Mouse (Mus musculus) olfactory bulb, adult 2 months (tissue): ENCODE measurements at regions not wholly inside any gene's neighbourhood (a gene's known extent, or its start where the extent isn't known, plus 50 kb on each side); places are given as distances from the start of the nearest gene placed in this dataset.

Experiments
- H3K27ac ChIP-seq: fragments of 200-500 bp; 2 replicates; pipeline ENCODE4 v1.5.1; 2012; ENCODE audit warnings: low read depth, low read length; ENCODE audit not compliant: insufficient read depth
- H3K4me1 ChIP-seq: fragments of 200-500 bp; 2 replicates; pipeline ENCODE4 v1.6.1; 2012; ENCODE audit warnings: low read length; ENCODE audit not compliant: control insufficient read depth, insufficient read depth
- H3K4me3 ChIP-seq: fragments of 200-500 bp; 2 replicates; pipeline ENCODE4 v1.5.1; 2012; ENCODE audit warnings: mild to moderate bottlenecking, low read depth, low read length, moderate library complexity; ENCODE audit not compliant: insufficient read depth
- CTCF ChIP-seq: fragments of 200-500 bp; IDR thresholded peaks from 2 replicates; pipeline ENCODE4 v1.5.1; 2012; ENCODE audit warnings: low read depth, mild to moderate bottlenecking, low read length, moderate library complexity; ENCODE audit not compliant: insufficient read depth
- POLR2A ChIP-seq: fragments of 200-500 bp; IDR thresholded peaks from 2 replicates; pipeline ENCODE4 v1.6.1; 2012; ENCODE audit warnings: mild to moderate bottlenecking, low read depth, low read length, moderate library complexity; ENCODE audit not compliant: insufficient read depth
- WGBS: fragments of 180-500 bp; shearing (Covaris S2); methylation state at CpG from one replicate; pipeline ENCODE4 v1.1.7; 2018; 5-methylcytosine and 5-hydroxymethylcytosine counted together

DNA sequence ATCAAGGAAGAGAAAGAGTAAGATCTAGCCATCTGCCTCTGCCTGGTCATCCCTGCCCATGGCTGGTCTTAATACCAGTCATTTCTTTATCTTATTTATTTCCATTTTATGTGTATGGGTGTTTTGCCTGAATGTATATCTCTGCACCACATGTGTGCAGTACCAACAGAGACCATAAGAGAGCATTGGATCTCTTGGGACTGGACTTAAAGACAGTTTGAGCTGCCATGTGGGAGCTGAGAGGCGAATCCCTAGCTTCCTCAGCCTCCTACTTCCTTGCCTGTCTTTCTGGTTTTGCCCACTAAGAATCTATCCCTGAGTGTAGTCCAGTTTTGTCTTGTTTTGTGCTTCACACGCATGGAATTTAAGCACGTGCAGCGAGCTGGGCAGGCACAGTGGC, 169.5 kb downstream of the Rab11fip4 start:
- Histone ChIP-seq H3K27ac (no peak overlapping the region), H3K4me1 (no peaks in the 10 kb centered on the region), H3K4me3 (no peak overlapping the region)
- 83% methylated on average over 4 of the region's 4 CpGs for WGBS
- TF ChIP-seq CTCF: no peak
- TF ChIP-seq POLR2A: no peak

DNA sequence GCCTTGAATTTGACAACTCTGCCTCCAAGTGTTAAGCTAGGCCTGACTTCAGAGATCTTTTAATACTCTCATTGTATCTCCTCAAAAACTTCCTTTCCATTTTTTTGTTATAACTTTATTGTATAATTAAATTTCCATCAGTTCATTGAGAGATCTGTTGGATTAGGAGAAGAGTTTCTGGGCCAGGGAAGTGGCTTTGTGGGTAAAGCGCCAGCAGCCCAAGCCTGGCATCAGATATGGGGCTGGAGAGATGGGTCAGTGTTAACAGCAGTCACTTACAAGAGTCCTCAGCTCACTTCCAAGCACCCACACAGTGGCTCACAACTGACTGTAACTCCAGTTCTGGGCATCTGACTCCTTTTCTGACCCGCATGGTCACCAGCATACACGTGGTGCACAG, 167.3 kb downstream of the Rab11fip4 start:
- H3K4me1 ChIP-seq: no peaks in the 10 kb centered on the region

DNA sequence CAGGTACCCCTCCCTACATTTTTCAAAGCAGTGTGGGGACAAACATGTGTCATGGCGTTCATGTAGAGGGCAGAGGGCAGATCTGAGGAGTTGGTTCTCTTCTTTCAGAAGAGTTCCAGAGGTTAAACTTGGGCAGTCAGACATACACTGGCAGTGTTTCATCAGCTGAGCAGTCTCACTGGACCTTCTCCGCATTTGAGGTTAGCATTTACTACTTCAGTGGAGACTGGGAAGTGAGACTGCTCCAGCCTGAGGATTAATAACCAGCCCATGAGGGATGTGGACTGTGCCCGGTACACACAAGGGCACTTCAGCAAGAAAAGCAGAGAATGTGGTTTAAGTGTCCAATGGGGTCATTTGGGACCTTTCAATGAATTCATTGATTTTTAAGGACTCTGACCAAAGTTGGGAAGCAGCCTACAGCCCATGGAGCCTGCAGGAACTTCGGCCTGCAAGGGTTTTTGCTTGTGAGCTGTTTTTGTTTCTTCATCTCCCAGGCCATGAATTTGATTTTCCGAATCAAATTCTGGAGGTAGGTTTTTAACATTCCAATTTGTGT, 166.6 kb downstream of the Rab11fip4 start:
- WGBS: 85% methylated on average over 5 of the region's 5 CpGs
- Histone ChIP-seq H3K4me3 (no peak overlapping the region), H3K27ac (no peak overlapping the region), H3K4me1 (no peaks in the 10 kb centered on the region)
- no peak for TF ChIP-seq POLR2A
- TF ChIP-seq CTCF: no peak

More for the DNA sequence above, 167.3 kb downstream of the Rab11fip4 start:
- no peak overlapping the region for H3K4me3 ChIP-seq
- no peak for TF ChIP-seq CTCF
- no peak for TF ChIP-seq POLR2A
- 95% methylated on average over 3 of the region's 3 CpGs for WGBS
- H3K27ac ChIP-seq: no peak overlapping the region

DNA sequence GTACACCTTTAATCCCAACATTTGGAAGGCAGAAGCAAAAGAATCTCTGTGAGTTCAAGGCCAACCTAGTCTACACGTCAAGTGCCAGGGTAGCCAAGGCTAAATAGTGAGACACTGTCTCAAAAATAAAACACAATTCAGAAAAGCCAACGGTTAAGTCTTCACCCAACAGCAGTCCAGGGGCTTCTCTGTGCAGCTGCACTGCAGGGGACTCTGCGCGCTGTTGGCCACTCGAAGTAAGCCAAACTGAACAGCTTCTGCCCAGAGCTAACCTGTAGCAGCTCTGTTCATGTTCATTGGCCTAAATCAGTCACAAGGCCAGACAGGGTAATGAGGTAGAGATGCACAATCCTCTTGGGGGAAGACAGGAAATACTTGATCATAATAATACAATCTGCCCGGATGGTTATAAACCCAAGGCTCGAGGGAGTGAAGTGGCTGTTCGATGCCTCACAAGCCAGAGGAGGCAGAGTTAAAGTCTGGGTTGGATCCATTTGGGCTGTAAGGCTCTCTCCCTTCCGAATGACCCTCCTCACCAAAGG, 165.4 kb downstream of the Rab11fip4 start:
- H3K4me3 ChIP-seq: no peak overlapping the region
- WGBS: 92% methylated on average over 9 of the region's 9 CpGs
- no peak overlapping the region for H3K27ac ChIP-seq
- no peak for TF ChIP-seq CTCF
- no peak for TF ChIP-seq POLR2A
- H3K4me1 ChIP-seq: no peaks in the 10 kb centered on the region

DNA sequence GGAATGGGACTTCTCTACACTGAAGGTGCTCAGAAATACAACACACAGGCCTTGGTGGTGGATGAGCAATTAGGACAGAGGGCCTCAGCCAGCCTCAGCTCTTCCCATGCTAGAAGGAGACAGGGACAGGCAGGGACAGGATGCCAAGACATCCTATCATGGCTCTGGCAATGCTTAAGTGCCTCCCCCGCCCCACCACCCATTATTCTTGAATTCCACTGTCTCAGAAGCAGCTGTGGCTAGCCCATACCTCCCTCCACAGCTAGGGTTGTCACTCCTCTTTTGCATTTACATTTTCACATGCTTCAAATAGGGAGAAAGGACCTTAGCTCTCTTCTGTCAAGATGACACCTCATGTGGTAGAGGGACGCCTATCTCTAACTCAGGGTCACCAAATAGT, 162.5 kb downstream of the Rab11fip4 start:
- 97% methylated on average over 2 of the region's 2 CpGs for WGBS
- TF ChIP-seq POLR2A (no peak), CTCF (no peak)
- Histone ChIP-seq H3K4me1 (no peaks in the 10 kb centered on the region), H3K4me3 (no peak overlapping the region), H3K27ac (no peak overlapping the region)

DNA sequence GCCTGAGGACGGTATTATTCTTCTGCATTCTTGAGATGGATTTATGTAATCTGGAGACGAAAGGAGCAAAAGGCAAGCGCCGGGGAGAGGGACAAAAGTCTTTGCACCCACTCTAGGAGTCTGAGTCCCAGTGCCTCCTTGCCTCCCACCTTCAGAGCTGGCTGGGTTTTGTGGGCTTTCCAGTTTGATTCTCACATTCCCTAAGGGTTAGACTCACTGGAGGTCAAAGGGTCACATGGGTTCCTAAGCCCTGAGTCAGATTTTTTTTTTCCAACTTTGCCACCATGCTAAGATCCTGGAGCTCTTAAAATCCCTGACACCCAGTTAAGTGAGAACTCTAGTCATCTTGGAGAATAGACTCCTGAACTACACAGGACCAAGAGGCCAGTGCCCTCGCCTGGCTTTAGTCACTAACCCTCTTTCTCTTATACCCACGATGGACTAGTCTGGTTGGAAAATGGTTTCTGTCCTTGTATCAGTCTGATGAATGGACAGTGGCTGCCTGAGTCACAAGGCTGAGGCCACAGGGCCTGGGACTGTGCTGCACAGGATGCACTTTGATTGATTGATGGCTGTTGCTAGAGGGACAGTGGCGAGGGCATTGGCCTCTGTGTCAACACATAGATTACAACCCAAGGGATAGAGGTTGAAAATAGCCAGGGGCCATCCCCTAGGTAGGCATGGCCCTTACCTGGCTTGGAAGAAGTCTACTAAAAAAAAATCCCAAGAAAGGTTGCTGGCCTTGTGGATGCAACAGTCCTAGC, 161.9 kb downstream of the Rab11fip4 start:
- 78% methylated on average over 7 of the region's 7 CpGs for WGBS
- H3K4me3 ChIP-seq: no peak overlapping the region
- TF ChIP-seq CTCF (no peak), POLR2A (no peak)
- H3K4me1 ChIP-seq: no peaks in the 10 kb centered on the region
- no peak overlapping the region for H3K27ac ChIP-seq

DNA sequence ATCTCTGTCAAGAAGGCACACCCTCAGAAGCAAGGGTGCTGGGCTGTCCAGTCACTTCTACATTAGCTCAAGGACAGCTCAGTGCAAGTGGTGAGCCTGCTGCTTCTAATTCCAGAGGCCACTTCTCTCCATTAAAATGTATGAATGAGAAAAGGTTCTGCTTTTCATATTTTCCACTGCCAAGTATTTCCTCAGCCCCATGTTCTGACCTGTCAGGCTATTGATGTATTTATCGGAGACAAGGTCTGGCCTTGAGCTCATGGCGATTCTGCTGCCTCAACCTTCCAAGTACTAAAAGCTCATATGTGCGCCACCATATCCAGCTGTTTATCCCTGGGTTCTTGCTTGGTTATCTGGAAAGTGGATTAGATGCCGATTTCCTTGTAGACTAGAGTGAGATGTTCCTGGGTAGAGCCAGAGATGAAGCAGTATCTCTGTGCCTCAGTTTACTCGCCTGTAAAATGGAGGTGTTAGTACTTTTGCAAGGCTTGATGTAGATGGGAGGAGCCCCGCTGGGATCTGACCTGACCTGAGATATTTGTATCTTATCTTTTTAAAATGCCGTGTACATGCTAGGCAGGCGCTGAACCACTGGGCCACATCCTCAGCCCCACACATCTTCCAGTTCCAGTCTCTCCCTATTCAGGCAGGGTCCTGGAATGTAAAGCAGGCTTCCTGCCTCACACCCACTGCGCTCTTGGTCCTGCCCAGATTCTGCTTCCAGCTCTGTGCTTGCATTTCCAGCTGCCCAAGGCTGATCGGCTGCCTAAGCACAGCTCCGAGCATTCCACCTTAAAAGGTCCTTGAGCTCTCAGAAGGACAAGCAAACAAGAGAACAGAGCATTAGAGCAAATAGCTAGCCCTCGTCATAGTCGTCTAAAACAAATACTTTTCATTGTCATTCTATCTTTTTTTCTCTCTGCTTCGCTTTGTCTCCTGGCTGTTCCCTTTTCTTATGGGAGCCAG, 161.0 kb downstream of the Rab11fip4 start:
- Histone ChIP-seq H3K27ac (no peak overlapping the region), H3K4me3 (no peak overlapping the region), H3K4me1 (no peaks in the 10 kb centered on the region)
- 82% methylated on average over 14 of the region's 14 CpGs for WGBS
- TF ChIP-seq CTCF (no peak), POLR2A (no peak)

DNA sequence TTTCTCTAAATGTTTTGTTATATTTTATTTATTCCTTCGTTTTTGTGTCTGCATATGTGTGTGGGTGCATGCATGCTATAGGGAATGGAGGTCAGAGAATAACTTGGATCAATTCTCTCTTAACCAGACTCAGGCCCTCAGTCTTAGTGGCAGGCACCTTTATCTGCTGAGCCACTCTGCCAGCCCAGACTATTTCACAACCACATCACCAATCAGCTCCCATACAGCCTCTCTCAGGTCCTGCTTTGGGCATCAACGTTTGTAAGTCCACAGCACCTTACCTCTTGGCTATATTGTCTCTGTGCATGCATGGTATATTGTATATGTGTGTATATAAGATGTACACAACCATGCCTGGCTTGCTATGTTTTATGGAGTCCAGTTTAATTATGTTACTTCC, 159.9 kb downstream of the Rab11fip4 start:
- Histone ChIP-seq H3K27ac (no peak overlapping the region), H3K4me3 (no peak overlapping the region), H3K4me1 (no peaks in the 10 kb centered on the region)
- 65% methylated on average over 2 of the region's 2 CpGs for WGBS
- TF ChIP-seq POLR2A (no peak), CTCF (no peak)
